Mouse (Mus musculus) left cerebral cortex, adult 11 months (tissue): ENCODE results near the gene Acsbg1.
A peak's percentile ranks its signal among the peaks of the same experiment; 100 is the strongest.
"Not testable (repeated sequence)": the region's sequence is repeated elsewhere in the genome, so short reads cannot be mapped to it uniquely, and the experiment has no call there.

ENCODE experiments used
- DNase-seq: peaks from one replicate; pipeline ENCODE4 v3.0.0; 2022; ENCODE audit warnings: low spot score

Acsbg1 gene

GRCm38 (mm10) chr9:54661605-54662377 lies at the start of gene Acsbg1:
Acsbg1 (minus strand) TSS chr9:54661870.
- peak; percentile 16 for DNase-seq

DNA sequence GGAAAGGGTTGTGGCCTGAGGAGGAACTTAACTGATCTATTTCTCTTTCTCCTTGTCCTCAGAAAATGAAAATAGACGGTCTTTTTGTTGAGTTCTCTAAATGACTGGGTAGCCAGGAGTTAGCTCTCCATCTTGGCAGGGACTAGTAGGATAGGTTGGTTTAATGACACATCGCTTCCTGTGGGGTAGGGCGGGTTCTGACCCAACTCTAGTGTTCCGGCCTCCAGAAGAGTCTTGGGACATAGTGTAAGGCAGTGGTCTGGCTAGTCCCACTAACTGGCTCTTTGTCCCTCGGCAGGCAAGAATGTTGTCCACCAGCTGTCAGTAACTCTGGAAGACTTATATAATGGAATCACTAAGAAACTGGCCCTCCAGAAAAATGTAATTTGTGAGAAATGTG lies 46.4 kb upstream of the Acsbg1 start:
- no peak for DNase-seq

DNA sequence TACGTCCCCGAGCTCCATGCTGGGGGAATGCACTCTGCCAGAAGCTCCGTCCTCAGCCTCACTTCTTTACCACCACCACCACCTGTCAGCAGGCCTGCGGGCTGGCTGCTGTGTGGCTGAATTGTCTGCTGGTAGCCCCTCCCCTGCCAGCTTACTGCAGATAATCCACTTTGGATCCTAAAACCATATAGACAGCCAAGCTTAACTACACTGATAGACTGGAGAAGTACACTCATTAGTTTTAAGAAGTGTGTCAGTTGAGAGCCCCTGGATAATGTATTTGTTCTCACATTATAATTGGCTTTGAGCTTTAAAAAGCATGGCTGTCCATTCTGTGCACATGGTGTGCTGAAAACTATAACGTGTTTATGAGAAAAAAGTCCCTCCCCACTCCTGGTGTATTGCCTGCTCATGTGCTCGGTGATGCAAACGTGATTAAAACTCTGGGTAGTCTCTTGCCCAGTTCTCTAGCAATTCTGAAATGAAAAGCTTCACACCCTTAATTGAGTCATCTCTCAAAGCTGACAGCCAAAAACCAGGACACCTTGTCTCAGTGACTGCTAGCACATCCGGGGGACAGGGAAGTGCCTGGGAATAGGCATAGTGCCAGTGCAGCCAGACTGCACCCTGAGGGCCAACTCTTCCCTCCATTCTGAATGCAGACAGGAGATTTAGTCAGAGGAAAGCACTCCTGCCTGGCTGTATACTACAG lies 45.8 kb upstream of the Acsbg1 start:
- DNase-seq, result no peak

GRCm38 (mm10) chr9:54705561-54705960 lies 43.9 kb upstream of the Acsbg1 start:
- DNase-seq, result no peak

- DNase-seq, result no peak
These were observed 42.7 kb upstream of the Acsbg1 start for GRCm38 (mm10) chr9:54704361-54704760.

GRCm38 (mm10) chr9:54702581-54702980 lies 40.9 kb upstream of the Acsbg1 start:
- DNase-seq, result no peak

GRCm38 (mm10) chr9:54700746-54701145 lies 39.1 kb upstream of the Acsbg1 start:
- no peak for DNase-seq

DNA sequence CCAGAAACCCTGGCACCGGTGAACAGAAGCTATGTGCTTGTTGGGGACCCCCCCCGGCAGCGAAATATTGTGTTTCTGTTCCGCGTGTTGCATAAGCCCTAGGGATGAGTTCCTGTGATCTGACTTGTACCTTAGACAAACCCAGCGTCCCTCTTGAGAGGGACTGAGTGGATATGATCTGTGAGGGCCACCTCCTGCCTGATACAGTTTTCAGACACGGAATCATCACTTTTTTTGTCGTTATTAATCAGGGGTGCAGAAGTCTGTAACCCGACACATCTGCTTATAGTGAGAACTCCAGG lies 38.5 kb upstream of the Acsbg1 start:
- DNase-seq, result no peak

- peak; percentile 69 for DNase-seq
These were observed 37.9 kb upstream of the Acsbg1 start for GRCm38 (mm10) chr9:54699345-54700173.

- DNase-seq, result no peak
These were observed 37.3 kb upstream of the Acsbg1 start for GRCm38 (mm10) chr9:54699087-54699344.

DNA sequence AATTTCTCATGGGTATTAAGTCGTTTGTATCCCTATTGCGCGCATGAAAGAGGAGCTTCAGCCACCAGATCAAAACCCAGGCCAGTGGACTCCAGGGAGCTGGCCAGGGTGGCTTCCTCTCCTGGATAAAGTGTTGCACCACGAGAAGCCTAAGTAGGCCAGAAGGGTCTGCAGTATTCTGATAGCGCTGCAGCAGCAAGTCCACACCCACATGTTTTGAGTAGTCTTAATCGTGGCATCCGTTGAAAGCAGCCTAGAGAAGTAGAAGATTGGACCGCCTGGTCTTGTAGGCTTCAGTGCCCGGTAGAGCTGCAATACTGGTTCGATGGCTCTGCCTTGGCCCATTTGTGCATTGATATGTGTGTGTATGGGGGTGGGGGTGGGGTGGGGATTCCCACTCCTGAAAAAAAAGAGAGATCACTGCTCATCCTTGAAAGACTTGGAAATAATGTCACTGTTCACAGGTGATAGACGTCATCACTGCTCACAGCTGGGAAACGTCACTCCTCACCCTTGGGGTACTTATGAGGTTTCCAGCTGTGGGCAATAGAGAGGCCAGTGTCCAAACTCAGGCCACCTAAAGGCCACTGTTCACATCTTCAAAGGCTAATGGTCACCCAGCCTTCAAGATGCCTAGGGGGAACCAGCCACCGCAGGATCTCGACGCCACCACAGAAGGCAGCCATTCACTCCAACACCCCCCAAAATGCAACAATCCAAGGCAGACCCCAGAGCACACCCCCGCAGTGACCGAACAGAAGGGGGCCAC lies 36.8 kb upstream of the Acsbg1 start, which contains the start of gene Dnaja4:
Dnaja4 (plus strand) TSS at position 556 of the 769 bp plus-strand sequence.
- no peak for DNase-seq

- not testable (repeated sequence) for DNase-seq
These were observed 29.7 kb upstream of the Acsbg1 start for GRCm38 (mm10) chr9:54691241-54691805.

DNA sequence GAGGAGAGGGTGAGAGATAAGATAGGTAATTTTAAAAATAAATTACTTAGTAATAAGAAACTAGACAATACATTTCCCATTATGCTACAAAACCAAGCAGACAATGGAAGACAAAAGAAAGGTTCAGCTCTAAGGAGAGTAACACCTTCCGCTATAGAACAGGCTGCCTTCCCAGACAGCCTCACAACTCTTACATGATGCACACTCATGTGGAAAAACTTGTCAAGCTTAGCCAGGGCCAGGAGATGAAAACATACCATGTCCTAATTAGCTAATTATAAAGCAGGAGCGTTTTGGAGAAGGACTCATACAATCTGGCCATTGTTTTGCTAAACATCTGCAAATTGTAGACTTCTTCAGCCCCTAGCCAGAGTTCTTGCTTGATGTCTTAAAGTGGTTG lies 29.0 kb upstream of the Acsbg1 start:
- DNase-seq, result not testable (repeated sequence)

GRCm38 (mm10) chr9:54689446-54689845 lies 27.8 kb upstream of the Acsbg1 start:
- DNase-seq, result no peak

- no peak for DNase-seq
These were observed 25.9 kb upstream of the Acsbg1 start for GRCm38 (mm10) chr9:54687246-54688236.

GRCm38 (mm10) chr9:54683814-54684605 lies 22.3 kb upstream of the Acsbg1 start:
- no peak for DNase-seq

DNA sequence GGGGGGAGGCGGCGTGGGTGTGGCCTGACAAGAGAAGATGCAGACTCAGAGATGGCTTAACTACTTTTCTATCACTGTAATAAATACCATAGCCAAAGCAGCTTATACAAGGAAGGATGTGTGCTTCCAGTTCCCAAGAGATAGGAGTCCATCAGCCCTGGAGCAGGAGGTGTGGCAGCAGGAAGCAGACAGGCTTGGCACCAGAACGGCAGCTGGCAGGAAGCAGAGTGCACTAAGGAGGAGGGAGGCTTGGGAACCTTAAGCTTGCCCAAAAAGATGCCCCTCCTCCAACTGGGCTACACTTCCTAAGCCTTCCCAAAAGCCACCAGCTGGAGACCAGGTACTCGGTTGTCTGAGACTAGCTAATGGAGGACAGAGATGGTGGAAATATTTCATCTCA lies 21.2 kb upstream of the Acsbg1 start:
- no peak for DNase-seq

- peak; percentile 59 for DNase-seq
These were observed 14.9 kb upstream of the Acsbg1 start for GRCm38 (mm10) chr9:54676531-54676986.

DNA sequence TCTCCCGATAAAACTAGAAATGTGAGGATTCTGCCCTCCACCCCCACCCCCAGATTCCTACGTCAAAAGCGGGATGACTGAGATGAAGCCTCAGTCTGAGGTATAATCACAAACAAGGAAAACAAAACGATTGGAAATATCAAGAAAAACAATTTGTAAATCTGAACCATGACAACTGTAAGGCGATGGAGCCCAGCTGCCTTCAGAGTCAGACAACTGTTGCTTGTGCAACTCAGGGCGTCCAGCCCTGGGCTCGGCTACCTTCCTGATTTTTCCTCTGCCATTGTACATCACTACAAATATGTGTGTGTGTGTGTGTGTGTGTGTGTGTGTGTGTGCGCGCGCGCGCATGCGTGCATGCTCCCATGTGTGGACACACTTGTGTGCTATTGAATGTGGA lies 12.2 kb upstream of the Acsbg1 start:
- no peak for DNase-seq

DNA sequence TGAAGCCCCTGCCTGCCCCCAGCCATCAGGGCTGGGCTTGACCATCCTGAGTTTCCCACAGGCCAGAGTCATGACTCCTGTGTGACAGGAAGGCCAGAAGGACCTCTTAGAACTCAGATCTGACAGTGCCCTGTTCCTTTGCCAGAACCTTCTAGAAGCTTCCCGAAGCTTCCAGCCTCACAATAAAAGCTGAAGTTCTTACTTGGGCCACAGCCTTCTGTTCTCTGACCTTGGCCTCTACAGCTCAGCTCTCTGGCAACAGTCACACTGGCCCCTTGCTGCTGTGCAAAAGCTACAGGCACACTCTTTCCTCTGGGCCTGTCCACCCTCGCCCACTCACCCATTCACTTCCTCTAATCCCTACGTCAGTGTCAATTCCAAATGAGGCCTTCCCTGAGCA lies 10.3 kb upstream of the Acsbg1 start:
- no peak for DNase-seq
